Mouse (Mus musculus): ENCODE results near the gene Hrct1. TPM values are rescaled to one million over a fixed set of nuclear protein-coding genes. Genes with fewer than 3 reads are reported as not detected.
A peak's percentile ranks its signal among the peaks of the same experiment; 100 is the strongest.

Gene Hrct1
- polyA plus RNA-seq, 1 experiment from 2014 or later: 1.4 TPM

GRCm38 (mm10) chr4:43700707-43701106 lies 26.3 kb upstream of the Hrct1 start, which contains the start of gene Olfr70:
Gene Olfr70 (minus strand): TSS chr4:43700807.
- Histone ChIP-seq H3K4me2 (ENCODE audit: low read depth, low read length) (no peak within 1 kb of the TSS), H3K9me3 (replicated peaks; ENCODE audit: control insufficient read depth, low read length) (no peaks in the 10 kb centered on the region), H3K27ac (ENCODE audit: low read length) (no peak within 1 kb of the TSS), H3K27me3 (ENCODE audit: control insufficient read depth, insufficient read depth, low read length) (no peaks in the 10 kb centered on the region), H3K4me1 (ENCODE audit: control insufficient read depth, insufficient read depth, low read length) (peaks cover 2% of the 10 kb centered on the region; the same call in 1 of the 2 replicates), H3K9ac (ENCODE audit: low read length) (no peak within 1 kb of the TSS), H3K36me3 (ENCODE audit: control insufficient read depth, insufficient read depth) (no peaks in the 10 kb centered on the region), H3K4me3 (ENCODE audit: low read length) (no peak within 1 kb of the TSS)
- WGBS: 81% methylated on average over 6 of the region's 6 CpGs
- ATAC-seq (replicated peaks; ENCODE audit: extremely low read depth, insufficient read depth, low FRiP score): no peak

- H3K4me3 ChIP-seq (ENCODE audit: low read length): no peak overlapping the region
- H3K4me1 ChIP-seq (ENCODE audit: control insufficient read depth, insufficient read depth, low read length): no peaks in the 10 kb centered on the region
- H3K9ac ChIP-seq (ENCODE audit: low read length): no peak overlapping the region
- H3K36me3 ChIP-seq (ENCODE audit: control insufficient read depth, insufficient read depth): no peaks in the 10 kb centered on the region
- no peak overlapping the region for H3K4me2 ChIP-seq (ENCODE audit: low read depth, low read length)
- H3K27ac ChIP-seq (ENCODE audit: low read length): no peak overlapping the region
- no peaks in the 10 kb centered on the region for H3K27me3 ChIP-seq (ENCODE audit: control insufficient read depth, insufficient read depth, low read length)
- WGBS: 71% methylated on average over 6 of the region's 6 CpGs
- no peak for ATAC-seq (replicated peaks; ENCODE audit: extremely low read depth, insufficient read depth, low FRiP score)
- H3K9me3 ChIP-seq (replicated peaks; ENCODE audit: control insufficient read depth, low read length): no peaks in the 10 kb centered on the region
These were observed 23.5 kb upstream of the Hrct1 start for GRCm38 (mm10) chr4:43703439-43703838.

GRCm38 (mm10) chr4:43703851-43704250 lies 23.1 kb upstream of the Hrct1 start:
- H3K27ac ChIP-seq (ENCODE audit: low read length): no peak overlapping the region
- no peaks in the 10 kb centered on the region for H3K27me3 ChIP-seq (ENCODE audit: control insufficient read depth, insufficient read depth, low read length)
- no peaks in the 10 kb centered on the region for H3K4me1 ChIP-seq (ENCODE audit: control insufficient read depth, insufficient read depth, low read length)
- H3K9me3 ChIP-seq (replicated peaks; ENCODE audit: control insufficient read depth, low read length): no peaks in the 10 kb centered on the region
- no peak overlapping the region for H3K4me3 ChIP-seq (ENCODE audit: low read length)
- no peaks in the 10 kb centered on the region for H3K36me3 ChIP-seq (ENCODE audit: control insufficient read depth, insufficient read depth)
- ATAC-seq (replicated peaks; ENCODE audit: extremely low read depth, insufficient read depth, low FRiP score): no peak
- WGBS: 74% methylated on average over 8 of the region's 8 CpGs
- no peak overlapping the region for H3K9ac ChIP-seq (ENCODE audit: low read length)
- no peak overlapping the region for H3K4me2 ChIP-seq (ENCODE audit: low read depth, low read length)

- no peak overlapping the region for H3K9ac ChIP-seq (ENCODE audit: low read length)
- 70% methylated on average over 13 of the region's 13 CpGs for WGBS
- H3K4me2 ChIP-seq (ENCODE audit: low read depth, low read length): no peak overlapping the region
- H3K4me3 ChIP-seq (ENCODE audit: low read length): no peak overlapping the region
- H3K4me1 ChIP-seq (ENCODE audit: control insufficient read depth, insufficient read depth, low read length): no peaks in the 10 kb centered on the region; the same call in none of the 2 replicates
- no peak for ATAC-seq (replicated peaks; ENCODE audit: extremely low read depth, insufficient read depth, low FRiP score)
- no peaks in the 10 kb centered on the region for H3K9me3 ChIP-seq (replicated peaks; ENCODE audit: control insufficient read depth, low read length)
- no peak overlapping the region for H3K27ac ChIP-seq (ENCODE audit: low read length)
- H3K36me3 ChIP-seq (ENCODE audit: control insufficient read depth, insufficient read depth): no peaks in the 10 kb centered on the region
- no peaks in the 10 kb centered on the region for H3K27me3 ChIP-seq (ENCODE audit: control insufficient read depth, insufficient read depth, low read length)
These were observed 21.0 kb upstream of the Hrct1 start for GRCm38 (mm10) chr4:43705991-43706390.

GRCm38 (mm10) chr4:43709869-43710268 lies 17.1 kb upstream of the Hrct1 start, which contains the start of gene Olfr71:
Gene Olfr71 (minus strand): TSS chr4:43710255.
- no peak for ATAC-seq (replicated peaks; ENCODE audit: extremely low read depth, insufficient read depth, low FRiP score)
- no peak within 1 kb of the TSS for H3K27ac ChIP-seq (ENCODE audit: low read length)

GRCm38 (mm10) chr4:43711821-43712220 lies 15.2 kb upstream of the Hrct1 start:
- peak overlapping the region; percentile 45; the same call in 1 of the 2 replicates for H3K9ac ChIP-seq (ENCODE audit: low read length)

More at GRCm38 (mm10) chr4:43709869-43710268, 17.1 kb upstream of the Hrct1 start, which contains the start of gene Olfr71:
- Histone ChIP-seq H3K4me1 (ENCODE audit: control insufficient read depth, insufficient read depth, low read length) (peaks cover 5% of the 10 kb centered on the region), H3K4me3 (ENCODE audit: low read length) (no peak within 1 kb of the TSS), H3K9ac (ENCODE audit: low read length) (no peak within 1 kb of the TSS), H3K9me3 (replicated peaks; ENCODE audit: control insufficient read depth, low read length) (no peaks in the 10 kb centered on the region), H3K4me2 (ENCODE audit: low read depth, low read length) (no peak within 1 kb of the TSS), H3K27me3 (ENCODE audit: control insufficient read depth, insufficient read depth, low read length) (no peaks in the 10 kb centered on the region), H3K36me3 (ENCODE audit: control insufficient read depth, insufficient read depth) (no peaks in the 10 kb centered on the region)
- WGBS: 58% methylated on average over 6 of the region's 6 CpGs

GRCm38 (mm10) chr4:43713652-43714219 lies 13.3 kb upstream of the Hrct1 start:
- Histone ChIP-seq H3K4me1 (ENCODE audit: control insufficient read depth, insufficient read depth, low read length) (peaks cover 5% of the 10 kb centered on the region), H3K4me2 (ENCODE audit: low read depth, low read length) (no peak overlapping the region), H3K36me3 (ENCODE audit: control insufficient read depth, insufficient read depth) (no peaks in the 10 kb centered on the region), H3K9ac (ENCODE audit: low read length) (no peak overlapping the region), H3K27me3 (ENCODE audit: control insufficient read depth, insufficient read depth, low read length) (no peaks in the 10 kb centered on the region), H3K9me3 (replicated peaks; ENCODE audit: control insufficient read depth, low read length) (no peaks in the 10 kb centered on the region), H3K4me3 (ENCODE audit: low read length) (no peak overlapping the region), H3K27ac (ENCODE audit: low read length) (no peak overlapping the region)
- 46% methylated on average over 7 of the region's 7 CpGs for WGBS
- no peak for ATAC-seq (replicated peaks; ENCODE audit: extremely low read depth, insufficient read depth, low FRiP score)

More at GRCm38 (mm10) chr4:43711821-43712220, 15.2 kb upstream of the Hrct1 start:
- WGBS: 2% methylated on average over 2 of the region's 2 CpGs
- no peak for ATAC-seq (replicated peaks; ENCODE audit: extremely low read depth, insufficient read depth, low FRiP score)
- no peak overlapping the region for H3K4me3 ChIP-seq (ENCODE audit: low read length)
- peaks cover 5% of the 10 kb centered on the region for H3K4me1 ChIP-seq (ENCODE audit: control insufficient read depth, insufficient read depth, low read length)
- H3K27ac ChIP-seq (ENCODE audit: low read length): no peak overlapping the region
- H3K9me3 ChIP-seq (replicated peaks; ENCODE audit: control insufficient read depth, low read length): no peaks in the 10 kb centered on the region
- H3K4me2 ChIP-seq (ENCODE audit: low read depth, low read length): peak overlapping the region; percentile 28; the same call in 1 of the 2 replicates
- H3K27me3 ChIP-seq (ENCODE audit: control insufficient read depth, insufficient read depth, low read length): no peaks in the 10 kb centered on the region
- no peaks in the 10 kb centered on the region for H3K36me3 ChIP-seq (ENCODE audit: control insufficient read depth, insufficient read depth)

GRCm38 (mm10) chr4:43720491-43721228 lies 6.3 kb upstream of the Hrct1 start:
- no peaks in the 10 kb centered on the region for H3K36me3 ChIP-seq (ENCODE audit: control insufficient read depth, insufficient read depth)
- no peak for ATAC-seq (replicated peaks; ENCODE audit: extremely low read depth, insufficient read depth, low FRiP score)
- H3K27me3 ChIP-seq (ENCODE audit: control insufficient read depth, insufficient read depth, low read length): no peaks in the 10 kb centered on the region
- peak overlapping the region; percentile 87 for H3K27ac ChIP-seq (ENCODE audit: low read length)
- no peak overlapping the region for H3K4me3 ChIP-seq (ENCODE audit: low read length)
- H3K9ac ChIP-seq (ENCODE audit: low read length): 0 out of 2 replicates have a peak overlapping the region, but pooled peaks have one; percentile 20
- H3K4me1 ChIP-seq (ENCODE audit: control insufficient read depth, insufficient read depth, low read length): peaks cover 7% of the 10 kb centered on the region
- H3K4me2 ChIP-seq (ENCODE audit: low read depth, low read length): peak overlapping the region; percentile 54
- H3K9me3 ChIP-seq (replicated peaks; ENCODE audit: control insufficient read depth, low read length): no peaks in the 10 kb centered on the region
- 29% methylated on average over 15 of the region's 16 CpGs for WGBS

- Histone ChIP-seq H3K4me2 (ENCODE audit: low read depth, low read length) (no peak overlapping the region), H3K4me3 (ENCODE audit: low read length) (no peak overlapping the region), H3K9me3 (replicated peaks; ENCODE audit: control insufficient read depth, low read length) (no peaks in the 10 kb centered on the region), H3K36me3 (ENCODE audit: control insufficient read depth, insufficient read depth) (no peaks in the 10 kb centered on the region), H3K27ac (ENCODE audit: low read length) (no peak overlapping the region), H3K27me3 (ENCODE audit: control insufficient read depth, insufficient read depth, low read length) (no peaks in the 10 kb centered on the region), H3K4me1 (ENCODE audit: control insufficient read depth, insufficient read depth, low read length) (peaks cover 13% of the 10 kb centered on the region), H3K9ac (ENCODE audit: low read length) (no peak overlapping the region)
- WGBS: 84% methylated on average over 4 of the region's 4 CpGs
- ATAC-seq (replicated peaks; ENCODE audit: extremely low read depth, insufficient read depth, low FRiP score): no peak
These were observed 4.8 kb upstream of the Hrct1 start for GRCm38 (mm10) chr4:43722191-43722590.
